In the genomic region with DNA sequence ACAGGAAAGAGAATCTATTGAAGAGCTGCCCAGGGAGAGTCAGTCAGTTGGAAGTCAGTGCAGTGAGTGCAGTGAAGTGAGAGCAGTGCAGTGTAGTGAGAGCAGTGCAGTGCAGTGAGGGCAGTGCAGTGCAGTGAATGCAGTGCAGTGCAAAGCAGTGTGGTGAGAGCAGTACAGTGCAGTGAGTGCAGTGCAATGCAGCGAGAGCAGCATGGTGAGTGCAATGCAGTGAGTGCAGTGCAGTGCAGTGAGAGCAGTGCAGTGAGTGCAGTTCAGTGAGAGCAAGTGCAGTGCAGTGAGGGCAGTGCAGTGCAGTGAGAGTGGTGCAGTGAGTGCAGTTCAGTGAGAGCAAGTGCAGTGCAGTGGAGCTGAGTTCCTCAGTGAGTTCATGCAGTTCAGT, we compare ENCODE assay signal across 30 mouse cellular contexts.
"Had no signal": no experiment of that assay in that cellular context is flagged by ENCODE, and none has a peak within 500 bp of the region (broad histone marks: within the 10 kb centered on the region; RNA-seq: fewer than 3 reads in every experiment).

No protein-coding gene starts in this region.

- DNase-seq: left cerebral cortex, postnatal 4 days; liver, embryonic 13.5 days; liver, postnatal 0 days; lung, adult 18-20 months; lung, adult 2 months; lung, embryonic 14.5 days; lung, postnatal 10 days; lung, postnatal 14 days; lung, postnatal 36 days; lung, postnatal 4 days; midbrain, embryonic 14.5 days had no signal

- H3K27me3 ChIP-seq: limb, embryonic 12.5 days; limb, embryonic 13.5 days; limb, embryonic 15.5 days; liver, embryonic 12.5 days; liver, embryonic 13.5 days; liver, embryonic 15.5 days; lung, embryonic 15.5 days; midbrain, embryonic 12.5 days; midbrain, embryonic 13.5 days; midbrain, embryonic 15.5 days; neural tube, embryonic 12.5 days; neural tube, embryonic 13.5 days had no signal

- H3K27ac ChIP-seq: left cerebral cortex, adult 2 months; limb, embryonic 10.5 days; limb, embryonic 12.5 days; limb, embryonic 13.5 days; limb, embryonic 15.5 days; liver, embryonic 12.5 days; liver, embryonic 13.5 days; liver, embryonic 14.5 days; liver, embryonic 15.5 days; lung, embryonic 15.5 days; macrophage; midbrain, embryonic 10.5 days; midbrain, embryonic 12.5 days; midbrain, embryonic 13.5 days; midbrain, embryonic 15.5 days; neural tube, embryonic 12.5 days; neural tube, embryonic 13.5 days had no signal

- H3K4me1 ChIP-seq: limb, embryonic 10.5 days; limb, embryonic 12.5 days; limb, embryonic 13.5 days; limb, embryonic 15.5 days; liver, embryonic 12.5 days; liver, embryonic 13.5 days; liver, embryonic 15.5 days; lung, embryonic 15.5 days; midbrain, embryonic 10.5 days; midbrain, embryonic 12.5 days; midbrain, embryonic 13.5 days; midbrain, embryonic 15.5 days; neural tube, embryonic 12.5 days; neural tube, embryonic 13.5 days had no signal

- H3K4me3 ChIP-seq: left cerebral cortex, adult 2 months; limb, embryonic 10.5 days; limb, embryonic 12.5 days; limb, embryonic 13.5 days; limb, embryonic 15.5 days; liver, embryonic 12.5 days; liver, embryonic 13.5 days; liver, embryonic 15.5 days; lung, embryonic 15.5 days; midbrain, embryonic 10.5 days; midbrain, embryonic 12.5 days; midbrain, embryonic 13.5 days; midbrain, embryonic 15.5 days; myocyte; neural tube, embryonic 12.5 days; neural tube, embryonic 13.5 days had no signal

- ATAC-seq: liver, embryonic 12.5 days; liver, postnatal 0 days; lung, postnatal 0 days; midbrain, embryonic 13.5 days; midbrain, embryonic 15.5 days; midbrain, embryonic 16.5 days had no signal

- H3K9me3 ChIP-seq: limb, embryonic 10.5 days; limb, embryonic 15.5 days; liver, embryonic 13.5 days; liver, embryonic 15.5 days; lung, embryonic 15.5 days; midbrain, embryonic 15.5 days; neural tube, embryonic 12.5 days had no signal

- H3K36me3 ChIP-seq: limb, embryonic 10.5 days; limb, embryonic 12.5 days; limb, embryonic 13.5 days; limb, embryonic 15.5 days; liver, embryonic 12.5 days; liver, embryonic 13.5 days; liver, embryonic 15.5 days; lung, embryonic 15.5 days; midbrain, embryonic 10.5 days; midbrain, embryonic 12.5 days; midbrain, embryonic 13.5 days; midbrain, embryonic 15.5 days; neural tube, embryonic 12.5 days; neural tube, embryonic 13.5 days had no signal

- H3K9ac ChIP-seq: limb, embryonic 12.5 days; limb, embryonic 13.5 days; limb, embryonic 15.5 days; liver, embryonic 12.5 days; liver, embryonic 13.5 days; liver, embryonic 14.5 days; liver, embryonic 15.5 days; liver, postnatal 0 days; lung, embryonic 14.5 days; lung, embryonic 15.5 days; midbrain, embryonic 12.5 days; midbrain, embryonic 13.5 days; midbrain, embryonic 15.5 days; neural tube, embryonic 12.5 days; neural tube, embryonic 13.5 days had no signal
